Mouse (Mus musculus): ENCODE results near the gene Mylk4. TPM values are rescaled to one million over a fixed set of nuclear protein-coding genes. Genes with fewer than 3 reads are reported as not detected.

Mylk4 gene
- polyA plus RNA-seq, 1 experiment: 0.21 TPM

GRCm38 (mm10) chr13:32690279-32690678, 93.5 kb downstream of the Mylk4 start:
- Histone ChIP-seq H3K27ac (ENCODE audit: insufficient read depth, low read length) (no peak overlapping the region), H3K4me1 (ENCODE audit: control insufficient read depth, insufficient read depth, low read length) (no peaks in the 10 kb centered on the region), H3K4me3 (replicated peaks; ENCODE audit: insufficient read depth, low read depth, low read length) (no peak overlapping the region), H3K27me3 (ENCODE audit: control insufficient read depth, insufficient read depth, low read length) (no peaks in the 10 kb centered on the region)
- DNase-seq: no peak
- TF ChIP-seq POLR2A (IDR thresholded peaks at IDR 0.05; ENCODE audit: borderline replicate concordance, insufficient read depth, low read length) (no peak), CTCF (IDR thresholded peaks at IDR 0.05; ENCODE audit: borderline replicate concordance, insufficient read depth, low read depth, low read length) (no peak)
- 92% methylated on average over 3 of the region's 3 CpGs for WGBS

GRCm38 (mm10) chr13:32680868-32681515, 102.8 kb downstream of the Mylk4 start:
- DNase-seq: peak; percentile 42 to 43
- 36% methylated on average over 12 of the region's 12 CpGs for WGBS
- Histone ChIP-seq H3K4me3 (replicated peaks; ENCODE audit: insufficient read depth, low read depth, low read length) (no peak overlapping the region), H3K27me3 (ENCODE audit: control insufficient read depth, insufficient read depth, low read length) (no peaks in the 10 kb centered on the region), H3K27ac (ENCODE audit: insufficient read depth, low read length) (no peak overlapping the region), H3K4me1 (ENCODE audit: control insufficient read depth, insufficient read depth, low read length) (no peaks in the 10 kb centered on the region)
- TF ChIP-seq CTCF (IDR thresholded peaks at IDR 0.05; ENCODE audit: borderline replicate concordance, insufficient read depth, low read depth, low read length) (peak; percentile 63), POLR2A (IDR thresholded peaks at IDR 0.05; ENCODE audit: borderline replicate concordance, insufficient read depth, low read length) (no peak)

- TF ChIP-seq POLR2A (IDR thresholded peaks at IDR 0.05; ENCODE audit: borderline replicate concordance, insufficient read depth, low read length) (no peak), CTCF (IDR thresholded peaks at IDR 0.05; ENCODE audit: borderline replicate concordance, insufficient read depth, low read depth, low read length) (no peak)
- Histone ChIP-seq H3K4me1 (ENCODE audit: control insufficient read depth, insufficient read depth, low read length) (no peaks in the 10 kb centered on the region), H3K27me3 (ENCODE audit: control insufficient read depth, insufficient read depth, low read length) (no peaks in the 10 kb centered on the region), H3K27ac (ENCODE audit: insufficient read depth, low read length) (no peak overlapping the region), H3K4me3 (replicated peaks; ENCODE audit: insufficient read depth, low read depth, low read length) (no peak overlapping the region)
- 37% methylated on average over 12 of the region's 12 CpGs for WGBS
- DNase-seq: no peak
Measured at GRCm38 (mm10) chr13:32680121-32680551, 103.6 kb downstream of the Mylk4 start.

- H3K27ac ChIP-seq (ENCODE audit: insufficient read depth, low read length): no peak overlapping the region
- no peak for TF ChIP-seq CTCF (IDR thresholded peaks at IDR 0.05; ENCODE audit: borderline replicate concordance, insufficient read depth, low read depth, low read length)
- TF ChIP-seq POLR2A (IDR thresholded peaks at IDR 0.05; ENCODE audit: borderline replicate concordance, insufficient read depth, low read length): no peak
- H3K27me3 ChIP-seq (ENCODE audit: control insufficient read depth, insufficient read depth, low read length): no peaks in the 10 kb centered on the region
- 34% methylated on average over 5 of the region's 5 CpGs for WGBS
- no peak for DNase-seq
- H3K4me1 ChIP-seq (ENCODE audit: control insufficient read depth, insufficient read depth, low read length): no peaks in the 10 kb centered on the region
- no peak overlapping the region for H3K4me3 ChIP-seq (replicated peaks; ENCODE audit: insufficient read depth, low read depth, low read length)
Measured at GRCm38 (mm10) chr13:32678998-32679397, 104.8 kb downstream of the Mylk4 start.

- no peak overlapping the region for H3K4me3 ChIP-seq (replicated peaks; ENCODE audit: insufficient read depth, low read depth, low read length)
- TF ChIP-seq CTCF (IDR thresholded peaks at IDR 0.05; ENCODE audit: borderline replicate concordance, insufficient read depth, low read depth, low read length) (no peak), POLR2A (IDR thresholded peaks at IDR 0.05; ENCODE audit: borderline replicate concordance, insufficient read depth, low read length) (no peak)
- H3K27me3 ChIP-seq (ENCODE audit: control insufficient read depth, insufficient read depth, low read length): no peaks in the 10 kb centered on the region
- 57% methylated on average over 7 of the region's 7 CpGs for WGBS
- H3K4me1 ChIP-seq (ENCODE audit: control insufficient read depth, insufficient read depth, low read length): no peaks in the 10 kb centered on the region
- no peak overlapping the region for H3K27ac ChIP-seq (ENCODE audit: insufficient read depth, low read length)
- DNase-seq: no peak
Measured at GRCm38 (mm10) chr13:32670782-32671181, 113.0 kb downstream of the Mylk4 start.

- H3K4me1 ChIP-seq (ENCODE audit: control insufficient read depth, insufficient read depth, low read length): no peaks in the 10 kb centered on the region
- no peak overlapping the region for H3K27ac ChIP-seq (ENCODE audit: insufficient read depth, low read length)
- peak in 1 of 2 experiments; percentile 6 for DNase-seq
- no peak overlapping the region for H3K4me3 ChIP-seq (replicated peaks; ENCODE audit: insufficient read depth, low read depth, low read length)
- TF ChIP-seq CTCF (IDR thresholded peaks at IDR 0.05; ENCODE audit: borderline replicate concordance, insufficient read depth, low read depth, low read length) (no peak), POLR2A (IDR thresholded peaks at IDR 0.05; ENCODE audit: borderline replicate concordance, insufficient read depth, low read length) (no peak)
- no peaks in the 10 kb centered on the region for H3K27me3 ChIP-seq (ENCODE audit: control insufficient read depth, insufficient read depth, low read length)
- 9% methylated on average over 3 of the region's 3 CpGs for WGBS
Measured at GRCm38 (mm10) chr13:32668296-32668695, 115.5 kb downstream of the Mylk4 start.

GRCm38 (mm10) chr13:32667386-32667785, 116.4 kb downstream of the Mylk4 start:
- DNase-seq: no peak
- 96% methylated on average over 4 of the region's 4 CpGs for WGBS
- Histone ChIP-seq H3K4me3 (replicated peaks; ENCODE audit: insufficient read depth, low read depth, low read length) (no peak overlapping the region), H3K27me3 (ENCODE audit: control insufficient read depth, insufficient read depth, low read length) (no peaks in the 10 kb centered on the region), H3K4me1 (ENCODE audit: control insufficient read depth, insufficient read depth, low read length) (no peaks in the 10 kb centered on the region), H3K27ac (ENCODE audit: insufficient read depth, low read length) (no peak overlapping the region)
- TF ChIP-seq POLR2A (IDR thresholded peaks at IDR 0.05; ENCODE audit: borderline replicate concordance, insufficient read depth, low read length) (no peak), CTCF (IDR thresholded peaks at IDR 0.05; ENCODE audit: borderline replicate concordance, insufficient read depth, low read depth, low read length) (no peak)

GRCm38 (mm10) chr13:32662041-32662440, 121.7 kb downstream of the Mylk4 start:
- no peak for TF ChIP-seq POLR2A (IDR thresholded peaks at IDR 0.05; ENCODE audit: borderline replicate concordance, insufficient read depth, low read length)
- TF ChIP-seq CTCF (IDR thresholded peaks at IDR 0.05; ENCODE audit: borderline replicate concordance, insufficient read depth, low read depth, low read length): no peak
- DNase-seq: no peak
- Histone ChIP-seq H3K27ac (ENCODE audit: insufficient read depth, low read length) (no peak overlapping the region), H3K27me3 (ENCODE audit: control insufficient read depth, insufficient read depth, low read length) (no peaks in the 10 kb centered on the region; the same call in 1 of the 2 replicates), H3K4me1 (ENCODE audit: control insufficient read depth, insufficient read depth, low read length) (no peaks in the 10 kb centered on the region), H3K4me3 (replicated peaks; ENCODE audit: insufficient read depth, low read depth, low read length) (no peak overlapping the region)
- 79% methylated on average over 3 of the region's 3 CpGs for WGBS
